Mouse (Mus musculus): ENCODE measurements around the gene Cnep1r1. TPM values are rescaled to one million over a fixed set of nuclear protein-coding genes. Genes with fewer than 3 reads are reported as not detected.

Gene Cnep1r1
- 172 TPM for polyA plus RNA-seq (2014; fragmentation: Illumina TruSeq; extraction: RNeasy Lipid Tissue Mini Kit (QIAGEN cat#74804))

GRCm38 (mm10) chr8:88118456-88119036 lies at the start of gene Cnep1r1:
Gene Cnep1r1 (plus strand): TSS chr8:88118769.

GRCm38 (mm10) chr8:88137748-88138484 lies 19.3 kb downstream of the Cnep1r1 start, which contains the start of gene Heatr3:
Gene Heatr3 (plus strand): TSS chr8:88137855.

Other genes starting within 250 kb of the Cnep1r1 start
- gene Zfp423, start 159.2 kb upstream of the Cnep1r1 start, polyA plus RNA-seq (2014; fragmentation: Illumina TruSeq; extraction: RNeasy Lipid Tissue Mini Kit (QIAGEN cat#74804)), result 3.5 TPM
- 35.1 TPM for gene Heatr3, start 19.1 kb downstream of the Cnep1r1 start, polyA plus RNA-seq (2014; fragmentation: Illumina TruSeq; extraction: RNeasy Lipid Tissue Mini Kit (QIAGEN cat#74804))
- 81.8 TPM for gene Tent4b, start 80.4 kb downstream of the Cnep1r1 start, polyA plus RNA-seq (2014; fragmentation: Illumina TruSeq; extraction: RNeasy Lipid Tissue Mini Kit (QIAGEN cat#74804))
- 11.2 TPM for gene Adcy7, start 153.6 kb downstream of the Cnep1r1 start, polyA plus RNA-seq (2014; fragmentation: Illumina TruSeq; extraction: RNeasy Lipid Tissue Mini Kit (QIAGEN cat#74804))
- 70.7 TPM for gene Brd7, start 243.4 kb downstream of the Cnep1r1 start, polyA plus RNA-seq (2014; fragmentation: Illumina TruSeq; extraction: RNeasy Lipid Tissue Mini Kit (QIAGEN cat#74804))